Mouse (Mus musculus) forebrain, embryonic 13.5 days (tissue): ENCODE measurements around the gene Il17ra. TPM values are rescaled to one million over a fixed set of nuclear protein-coding genes. Genes with fewer than 3 reads are reported as not detected.
A peak's percentile ranks its signal among the peaks of the same experiment; 100 is the strongest.

Source experiments
- ATAC-seq: fragments of 200-750 bp; cut with Nextera tagmentation; 2 replicates; pipeline ENCODE4 v1.8.0; 2017
- H3K27ac ChIP-seq: fragments of 300-500 bp; sonication (generic); 2 replicates; pipeline ENCODE4 v1.5.1; 2015; ENCODE audit warnings: inconsistent platforms, mild to moderate bottlenecking, moderate library complexity
- H3K27me3 ChIP-seq: fragments of 300-500 bp; sonication (generic); 2 replicates; pipeline ENCODE4 v1.6.1; 2015; ENCODE audit warnings: mild to moderate bottlenecking, inconsistent platforms
- H3K36me3 ChIP-seq: fragments of 300-500 bp; sonication (generic); 2 replicates; pipeline ENCODE4 v1.6.1; 2015; ENCODE audit warnings: mild to moderate bottlenecking, inconsistent platforms; ENCODE audit not compliant: poor library complexity, severe bottlenecking
- H3K4me1 ChIP-seq: fragments of 300-500 bp; sonication (generic); 2 replicates; pipeline ENCODE4 v1.6.1; 2015; ENCODE audit warnings: inconsistent platforms
- H3K4me2 ChIP-seq: fragments of 300-500 bp; sonication (generic); 2 replicates; pipeline ENCODE4 v1.6.1; 2015; ENCODE audit warnings: inconsistent platforms, mild to moderate bottlenecking, moderate library complexity
- H3K4me3 ChIP-seq: fragments of 300-500 bp; sonication (generic); 2 replicates; pipeline ENCODE4 v1.5.1; 2015; ENCODE audit warnings: mild to moderate bottlenecking, inconsistent platforms
- H3K9ac ChIP-seq: fragments of 300-500 bp; sonication (generic); 2 replicates; pipeline ENCODE4 v1.6.1; 2015; ENCODE audit warnings: mild to moderate bottlenecking, inconsistent platforms
- H3K9me3 ChIP-seq: fragments of 300-500 bp; sonication (generic); replicated peaks from 2 replicates; pipeline ENCODE4 v1.6.1; 2016; ENCODE audit warnings: inconsistent platforms
- WGBS: fragments of 180-500 bp; shearing (Covaris S2); methylation state at CpG from one replicate; pipeline ENCODE4 v1.1.7; 2015; 5-methylcytosine and 5-hydroxymethylcytosine counted together
- polyA plus RNA-seq: library from polyadenylated mRNA; unstranded; fragments of >200 nt; fragmentation: Nextera tagmentation; extraction: Ambion mirVana; gene quantifications from 2 replicates; pipeline ENCODE4 v1.2.1, GENCODE M21; 2015

The Il17ra gene
- polyA plus RNA-seq, 1 experiment from 2014 or later: 4.4 TPM

GRCm38 (mm10) chr6:120516879-120517278 is 53.8 kb downstream of the Il17ra start:
- no peaks in the 10 kb centered on the region for H3K4me1 ChIP-seq
- H3K9ac ChIP-seq: no peak overlapping the region
- H3K27me3 ChIP-seq: no peaks in the 10 kb centered on the region
- H3K4me2 ChIP-seq: no peak overlapping the region
- no peak for ATAC-seq
- H3K9me3 ChIP-seq: no peaks in the 10 kb centered on the region
- WGBS: 86% methylated on average over 6 of the region's 6 CpGs
- H3K4me3 ChIP-seq: no peak overlapping the region
- H3K36me3 ChIP-seq: peaks cover 73% of the 10 kb centered on the region
- H3K27ac ChIP-seq: no peak overlapping the region

- Histone ChIP-seq H3K9me3 (no peaks in the 10 kb centered on the region), H3K36me3 (peaks cover 77% of the 10 kb centered on the region), H3K9ac (no peak overlapping the region), H3K4me2 (no peak overlapping the region), H3K27ac (no peak overlapping the region), H3K4me3 (no peak overlapping the region), H3K4me1 (no peaks in the 10 kb centered on the region), H3K27me3 (no peaks in the 10 kb centered on the region)
- ATAC-seq: no peak
- WGBS: 89% methylated on average over 5 of the region's 5 CpGs
Observed at GRCm38 (mm10) chr6:120517311-120517710, 54.3 kb downstream of the Il17ra start.

GRCm38 (mm10) chr6:120519647-120520046 is 56.6 kb downstream of the Il17ra start:
- no peaks in the 10 kb centered on the region for H3K9me3 ChIP-seq
- no peak overlapping the region for H3K4me3 ChIP-seq
- no peak overlapping the region for H3K9ac ChIP-seq
- H3K4me2 ChIP-seq: no peak overlapping the region
- no peaks in the 10 kb centered on the region for H3K27me3 ChIP-seq
- WGBS: 88% methylated on average over 5 of the region's 5 CpGs
- no peak overlapping the region for H3K27ac ChIP-seq
- H3K36me3 ChIP-seq: peaks cover 68% of the 10 kb centered on the region
- no peak for ATAC-seq
- no peaks in the 10 kb centered on the region for H3K4me1 ChIP-seq

DNA sequence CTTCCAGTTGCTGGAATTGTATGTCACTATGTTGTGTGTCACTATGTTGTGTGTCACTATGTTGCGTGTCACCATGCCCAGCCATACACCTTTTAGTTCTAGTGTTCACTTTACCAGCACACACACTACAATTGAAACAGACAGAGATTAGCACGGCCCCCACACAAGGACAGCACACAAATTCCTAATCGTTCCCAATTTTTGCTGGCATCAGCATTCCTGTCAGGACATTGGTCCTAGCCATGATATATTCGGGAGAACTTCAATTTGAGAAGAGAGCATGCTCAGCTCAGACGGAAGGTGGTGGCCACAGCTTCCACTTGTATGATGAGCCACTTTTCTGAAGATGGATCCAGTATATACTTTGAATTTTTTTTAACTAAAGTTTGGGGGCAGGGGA is 61.7 kb downstream of the Il17ra start:
- no peak overlapping the region for H3K27ac ChIP-seq
- peaks cover 37% of the 10 kb centered on the region for H3K36me3 ChIP-seq
- H3K4me1 ChIP-seq: peaks cover 16% of the 10 kb centered on the region
- no peaks in the 10 kb centered on the region for H3K9me3 ChIP-seq
- ATAC-seq: no peak
- no peak overlapping the region for H3K9ac ChIP-seq
- WGBS: 91% methylated on average over 5 of the region's 5 CpGs
- H3K27me3 ChIP-seq: no peaks in the 10 kb centered on the region
- no peak overlapping the region for H3K4me2 ChIP-seq
- H3K4me3 ChIP-seq: no peak overlapping the region

DNA sequence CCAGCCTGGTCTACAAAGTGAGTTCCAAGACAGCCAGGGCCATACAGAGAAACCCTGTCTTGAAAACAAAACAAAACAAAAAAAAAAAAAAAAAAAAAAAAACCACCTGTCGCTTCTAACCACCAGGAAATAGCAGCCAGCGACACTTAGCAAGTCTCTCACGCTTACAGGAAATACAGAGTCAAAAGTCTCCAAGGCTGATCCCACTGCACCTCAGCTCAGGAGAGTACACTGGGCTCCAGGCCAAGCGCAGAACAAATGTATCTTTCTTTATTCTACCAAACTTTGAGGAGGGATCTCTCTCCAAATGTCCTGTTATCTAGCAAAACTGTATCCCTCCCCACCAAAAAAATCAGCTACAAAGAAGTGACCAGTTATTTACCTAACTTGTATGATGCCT is 66.1 kb downstream of the Il17ra start:
- H3K9ac ChIP-seq: no peak overlapping the region
- WGBS: 91% methylated on average over 4 of the region's 4 CpGs
- H3K4me2 ChIP-seq: peak overlapping the region; percentile 67
- peaks cover 25% of the 10 kb centered on the region for H3K4me1 ChIP-seq
- H3K27ac ChIP-seq: no peak overlapping the region
- H3K27me3 ChIP-seq: no peaks in the 10 kb centered on the region
- no peaks in the 10 kb centered on the region; the same call in 1 of the 2 replicates for H3K36me3 ChIP-seq
- ATAC-seq: no peak
- no peaks in the 10 kb centered on the region for H3K9me3 ChIP-seq
- H3K4me3 ChIP-seq: no peak overlapping the region

DNA sequence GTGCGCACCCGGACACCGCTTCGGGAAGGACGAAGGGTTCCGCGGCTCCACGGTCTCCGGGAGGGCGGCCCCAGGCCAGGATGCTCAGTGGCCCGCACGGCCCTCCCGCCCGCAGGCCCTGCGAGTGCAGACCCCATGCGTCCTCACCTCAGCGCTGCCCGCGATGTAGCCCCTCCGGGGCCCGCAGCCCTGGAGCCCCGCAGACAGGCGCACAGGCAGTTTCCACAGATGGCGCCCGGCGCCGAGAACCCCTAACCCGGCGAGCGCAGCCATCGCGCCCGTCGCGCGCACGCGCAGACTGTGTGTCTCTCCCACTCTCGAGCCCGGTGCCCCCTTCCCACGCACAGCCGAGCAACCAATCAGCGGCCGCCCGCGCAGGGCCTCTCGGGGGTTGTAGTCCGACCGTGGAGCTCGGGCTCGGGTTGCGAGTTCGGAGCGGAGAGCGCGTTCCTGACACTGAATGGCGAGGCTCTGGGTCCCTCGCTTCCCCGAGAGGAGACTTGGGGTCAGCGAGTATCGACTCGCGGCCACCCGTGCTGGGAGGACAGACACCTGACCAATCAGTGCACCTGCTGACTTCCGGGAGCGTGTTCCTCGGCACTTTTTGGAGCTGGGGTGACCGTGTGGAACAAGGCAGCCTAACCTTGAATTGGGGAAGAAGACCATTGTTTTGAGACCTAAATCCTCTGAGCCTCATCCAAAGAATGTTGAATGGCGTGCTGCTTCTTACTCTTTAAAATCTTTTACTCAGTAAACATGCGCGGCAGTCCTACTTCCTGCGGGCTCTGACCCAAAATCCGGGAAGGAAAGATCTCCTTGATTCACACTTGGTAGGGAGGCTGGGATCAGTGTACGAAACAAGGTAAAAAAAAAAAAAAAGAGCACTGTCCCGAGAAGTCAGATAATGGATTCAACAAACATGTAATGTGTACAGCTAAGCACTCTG is 68.2 kb downstream of the Il17ra start, which contains the start of gene Hdhd5:
TSS of gene Hdhd5 (minus strand) at position 300 of the 946 bp plus-strand sequence.
- peaks cover 25% of the 10 kb centered on the region for H3K4me1 ChIP-seq
- H3K4me3 ChIP-seq: peak within 1 kb of the TSS; percentile 89
- H3K9me3 ChIP-seq: no peaks in the 10 kb centered on the region
- ATAC-seq: peak; percentile 99
- peak within 1 kb of the TSS; percentile 52; the same call in 1 of the 2 replicates for H3K27ac ChIP-seq
- no peaks in the 10 kb centered on the region for H3K27me3 ChIP-seq
- H3K9ac ChIP-seq: peak within 1 kb of the TSS; percentile 89
- H3K36me3 ChIP-seq: no peaks in the 10 kb centered on the region; the same call in 1 of the 2 replicates
- WGBS: under 1% methylated on average over 71 of the region's 75 CpGs
- H3K4me2 ChIP-seq: peak within 1 kb of the TSS; percentile 67

GRCm38 (mm10) chr6:120532594-120532993 is 69.5 kb downstream of the Il17ra start:
- H3K4me2 ChIP-seq: no peak overlapping the region
- no peak overlapping the region for H3K9ac ChIP-seq
- H3K4me3 ChIP-seq: no peak overlapping the region
- WGBS: 83% methylated on average over 1 of the region's 1 CpGs
- no peak for ATAC-seq
- no peaks in the 10 kb centered on the region for H3K27me3 ChIP-seq
- H3K36me3 ChIP-seq: no peaks in the 10 kb centered on the region; the same call in 1 of the 2 replicates
- H3K27ac ChIP-seq: no peak overlapping the region
- no peaks in the 10 kb centered on the region for H3K9me3 ChIP-seq
- peaks cover 25% of the 10 kb centered on the region for H3K4me1 ChIP-seq

DNA sequence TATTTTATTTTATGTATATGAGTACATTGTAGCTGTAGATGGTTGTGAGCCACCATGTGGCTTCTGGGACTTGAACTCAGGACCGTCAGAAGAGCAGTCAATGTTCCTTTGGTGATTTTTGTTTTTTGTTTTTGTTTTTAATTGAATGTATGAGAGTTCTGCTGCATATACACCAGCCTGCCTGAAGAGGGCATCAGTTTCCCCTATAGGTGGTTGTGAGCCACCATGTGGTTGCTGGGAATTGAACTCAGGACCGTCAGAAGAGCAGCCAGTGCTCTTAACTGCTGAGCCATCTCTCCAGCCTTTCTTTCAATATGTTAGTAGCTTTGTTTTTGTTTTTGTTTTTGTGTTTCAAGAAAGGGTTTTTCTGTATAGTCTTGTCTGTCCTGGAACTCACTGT is 73.3 kb downstream of the Il17ra start:
- Histone ChIP-seq H3K9me3 (no peaks in the 10 kb centered on the region), H3K9ac (no peak overlapping the region), H3K4me3 (no peak overlapping the region), H3K27ac (no peak overlapping the region), H3K4me2 (no peak overlapping the region), H3K36me3 (no peaks in the 10 kb centered on the region), H3K27me3 (no peaks in the 10 kb centered on the region), H3K4me1 (peaks cover 9% of the 10 kb centered on the region; the same call in 1 of the 2 replicates)
- WGBS: 75% methylated on average over 2 of the region's 2 CpGs
- no peak for ATAC-seq

Other genes with a start within 250 kb of the Il17ra start
- gene D330020A13Rik, start 168.9 kb upstream of the Il17ra start, polyA plus RNA-seq: 0.15 TPM in 1 of 2 replicates, not detected in the other
- 0.13 TPM in 1 of 2 replicates, not detected in the other for gene B4galnt3, start 168.7 kb upstream of the Il17ra start, polyA plus RNA-seq
- 55.5 and 59.6 TPM in 2 replicates for gene Kdm5a, start 99.1 kb upstream of the Il17ra start, polyA plus RNA-seq
- gene Ccdc77, start 98.9 kb upstream of the Il17ra start, polyA plus RNA-seq: 19.2 and 20.3 TPM in 2 replicates
- gene Tmem121b, start 30.6 kb downstream of the Il17ra start, polyA plus RNA-seq: 2.0 and 2.3 TPM in 2 replicates
- gene Hdhd5, start 68.1 kb downstream of the Il17ra start, polyA plus RNA-seq: 15.7 and 16.6 TPM in 2 replicates
- 7.1 and 7.3 TPM in 2 replicates for gene Cecr2, start 203.1 kb downstream of the Il17ra start, polyA plus RNA-seq